Mouse (Mus musculus): ENCODE measurements around the gene Cfdp1.

DNA sequence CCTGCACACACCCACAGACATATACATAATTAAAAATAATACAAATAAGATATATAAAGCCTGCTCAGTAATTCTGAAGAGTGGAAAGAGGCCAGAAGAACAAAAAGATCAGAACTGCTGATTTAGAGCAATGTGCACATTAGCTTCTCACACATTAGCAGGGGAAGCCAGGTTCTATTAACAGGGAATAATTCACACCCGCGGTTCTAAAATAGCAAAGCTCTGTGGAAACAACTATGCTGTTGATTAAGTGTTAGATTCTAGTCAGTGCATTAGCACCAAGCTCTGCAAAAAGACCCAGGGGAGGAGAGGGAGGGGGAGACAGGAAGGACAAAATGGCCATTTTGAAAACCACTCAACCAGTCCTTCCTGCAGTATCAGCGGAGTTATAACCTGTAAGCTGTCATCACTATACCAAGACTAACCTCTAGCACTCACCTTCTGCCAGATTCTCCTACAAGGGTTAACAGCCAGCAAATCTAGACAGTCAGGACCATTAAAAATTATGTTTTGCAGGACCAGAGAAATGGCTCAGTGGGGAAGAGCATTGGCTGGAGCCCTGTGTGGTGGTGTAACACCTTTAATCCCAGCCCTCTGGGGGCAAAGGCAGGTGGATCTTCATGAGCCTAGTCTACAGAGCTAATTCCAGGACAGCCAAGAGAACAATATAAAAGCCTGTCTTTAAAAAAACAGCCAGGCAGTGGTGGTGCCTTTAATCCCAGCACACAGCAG lies 45.0 kb downstream of the Cfdp1 start:
- no peak for TF ChIP-seq CTCF (IDR thresholded peaks at IDR 0.05; ENCODE audit: low read depth, low read length)
- no peak for TF ChIP-seq TAL1 (conservative IDR thresholded peaks at IDR 0.05; ENCODE audit: low read depth, low read length)
